Mouse (Mus musculus) olfactory bulb, adult 2 months (tissue): ENCODE measurements around the gene St6gal1.

Experiments
- CTCF ChIP-seq: fragments of 200-500 bp; IDR thresholded peaks from 2 replicates; pipeline ENCODE4 v1.5.1; 2012; ENCODE audit warnings: low read depth, mild to moderate bottlenecking, low read length, moderate library complexity; ENCODE audit not compliant: insufficient read depth
- POLR2A ChIP-seq: fragments of 200-500 bp; IDR thresholded peaks from 2 replicates; pipeline ENCODE4 v1.6.1; 2012; ENCODE audit warnings: mild to moderate bottlenecking, low read depth, low read length, moderate library complexity; ENCODE audit not compliant: insufficient read depth

DNA sequence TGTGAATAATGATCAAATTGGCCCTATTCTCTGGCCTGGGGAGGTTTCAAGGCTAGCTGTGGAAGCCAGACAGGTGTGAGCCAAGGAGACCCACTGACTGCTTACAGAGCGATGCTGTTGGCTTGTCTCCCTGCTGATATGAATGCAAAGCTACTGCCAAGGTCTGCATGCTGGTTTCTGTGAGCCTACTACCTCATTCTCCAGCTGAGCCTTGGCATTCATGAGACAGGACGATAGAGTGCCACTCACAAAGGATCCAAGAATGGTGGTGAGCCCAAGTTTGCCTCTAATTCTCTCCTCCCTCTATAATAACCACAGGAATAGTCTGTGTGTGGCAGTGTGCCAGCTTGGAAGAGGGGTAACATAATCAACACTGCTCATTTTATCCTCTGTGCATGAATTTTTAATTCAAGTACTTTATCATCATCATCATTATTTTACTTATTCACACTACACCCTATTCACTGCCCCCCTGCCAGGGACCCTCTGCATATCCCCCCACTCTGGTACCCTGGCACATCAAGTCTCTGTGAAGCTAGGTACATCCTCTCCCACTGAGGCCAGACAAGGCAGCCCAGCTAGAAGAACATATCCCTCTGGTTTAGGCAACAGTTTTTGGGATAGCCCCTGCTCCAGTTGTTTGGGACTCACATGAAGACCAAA, 139.9 kb downstream of the St6gal1 start:
- no peak for TF ChIP-seq CTCF
- TF ChIP-seq POLR2A, result no peak
